In the genomic region with DNA sequence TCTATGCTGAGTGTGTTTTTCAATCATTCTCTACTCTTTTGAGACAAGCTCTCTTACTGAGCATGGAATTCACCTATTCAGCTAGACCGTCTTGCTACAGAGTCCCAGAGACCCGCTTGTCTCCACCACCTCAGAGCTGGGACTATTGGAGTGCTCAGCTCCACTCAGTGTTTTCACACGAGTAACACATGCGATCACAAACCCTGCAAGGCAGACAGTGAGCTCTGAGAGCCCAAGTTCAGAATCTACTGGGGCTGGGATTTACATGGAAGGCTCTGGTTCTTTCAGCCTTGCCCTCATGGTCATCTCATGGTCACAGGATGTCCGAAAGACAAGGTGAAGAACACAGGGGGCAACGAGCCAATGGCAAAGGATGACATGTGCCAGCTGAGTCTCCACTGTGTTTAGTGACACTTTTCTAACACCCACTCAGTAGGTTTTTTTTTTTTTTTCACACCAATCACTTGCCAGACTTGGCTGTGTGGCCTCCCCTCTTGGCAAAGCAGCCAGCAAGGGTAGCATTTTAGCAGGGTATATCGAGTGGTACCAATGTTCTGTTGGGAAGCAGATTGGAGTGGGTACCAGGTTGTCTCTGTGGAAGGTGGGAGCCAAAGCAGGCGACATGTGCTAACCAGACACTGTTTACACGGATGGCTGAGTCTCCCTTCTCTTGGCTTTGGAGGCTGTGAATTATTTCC, we compare ENCODE assay signal across 23 mouse cellular contexts. TPM values are rescaled to one million over a fixed set of nuclear protein-coding genes. Genes with fewer than 3 reads are reported as not detected.
DNase-seq lines count a peak whose midpoint lies in the region; ATAC-seq lines count a peak whose summit lies in the region.
"Had no signal": no experiment of that assay in that cellular context is flagged by ENCODE, and none has a peak within 500 bp of the region (broad histone marks: within the 10 kb centered on the region; RNA-seq: fewer than 3 reads in every experiment).

No protein-coding gene starts in this region.

- no peak overlapping the region; the same call in 1 of the 2 replicates for H3K27ac ChIP-seq in forebrain, embryonic 15.5 days (replicated peaks)
- H3K27ac ChIP-seq in forebrain, embryonic 10.5 days = no peak overlapping the region
- no peak overlapping the region for H3K27ac ChIP-seq in forebrain, embryonic 16.5 days (ENCODE audit: low read length)
- H3K27ac ChIP-seq: embryonic facial prominence, embryonic 12.5 days; kidney, embryonic 15.5 days; limb, embryonic 12.5 days; liver, embryonic 15.5 days had no signal

- ATAC-seq in forebrain, embryonic 15.5 days (replicated peaks) = peak; percentile 92
- peak; percentile 94 for ATAC-seq in forebrain, embryonic 16.5 days
- no peak for ATAC-seq in megakaryocyte progenitor cell, adult 5-6 weeks (replicated peaks; ENCODE audit: poor library complexity)

- intact Hi-C loops in left cerebral cortex, postnatal 4 days (cut with DNase I) = no loop called here
- intact Hi-C loops in left cerebral cortex, postnatal 36 days (cut with DNase I) = no loop called here

- 0 out of 2 replicates have a peak, but pooled peaks cover 8% of the 10 kb centered on the region for H3K27me3 ChIP-seq in forebrain, embryonic 15.5 days
- H3K27me3 ChIP-seq in forebrain, embryonic 10.5 days (ENCODE audit: poor library complexity, severe bottlenecking) = no peaks in the 10 kb centered on the region
- H3K27me3 ChIP-seq in forebrain, embryonic 16.5 days (replicated peaks; ENCODE audit: control insufficient read depth, insufficient read depth, low read length) = no peaks in the 10 kb centered on the region
- H3K27me3 ChIP-seq: embryonic facial prominence, embryonic 12.5 days; limb, embryonic 12.5 days; liver, embryonic 15.5 days had no signal

- no peak overlapping the region for H3K9ac ChIP-seq in forebrain, embryonic 15.5 days (replicated peaks)
- H3K9ac ChIP-seq in forebrain, embryonic 16.5 days (replicated peaks; ENCODE audit: low read depth, low read length) = no peak overlapping the region
- H3K9ac ChIP-seq: embryonic facial prominence, embryonic 12.5 days; kidney, embryonic 15.5 days; limb, embryonic 12.5 days; liver, embryonic 15.5 days had no signal

- no peaks in the 10 kb centered on the region for H3K9me3 ChIP-seq in forebrain, embryonic 15.5 days
- H3K9me3 ChIP-seq in forebrain, embryonic 10.5 days = no peaks in the 10 kb centered on the region
- peaks cover 5% of the 10 kb centered on the region; the same call in 1 of the 2 replicates for H3K9me3 ChIP-seq in forebrain, embryonic 16.5 days (ENCODE audit: control insufficient read depth, low read length)
- H3K9me3 ChIP-seq: embryonic facial prominence, embryonic 12.5 days; kidney, embryonic 15.5 days; limb, embryonic 12.5 days; liver, embryonic 15.5 days had no signal

- no peak for DNase-seq in forebrain, embryonic 10.5 days (ENCODE audit: extremely low spot score, low spot score)
- DNase-seq in left cerebral cortex, postnatal 4 days = peak; percentile 63
- DNase-seq in left cerebral cortex, postnatal 36 days (ENCODE audit: low spot score in 2 of 2) = no peak
- DNase-seq in layer of hippocampus, postnatal 10 days (ENCODE audit: low spot score in 2 of 2) = peak; percentile 40 to 53
- DNase-seq: adrenal gland, adult 8-10 months; heart, postnatal 14 days; lung, postnatal 10 days; retina, postnatal 1 day had no signal

- no peak overlapping the region for H3K4me3 ChIP-seq in forebrain, embryonic 15.5 days
- H3K4me3 ChIP-seq in forebrain, embryonic 10.5 days = no peak overlapping the region
- no peak overlapping the region for H3K4me3 ChIP-seq in forebrain, embryonic 16.5 days (replicated peaks; ENCODE audit: low read length)
- H3K4me3 ChIP-seq: embryonic facial prominence, embryonic 12.5 days; kidney, embryonic 15.5 days; limb, embryonic 12.5 days; liver, embryonic 15.5 days had no signal

- no peak overlapping the region for H3K4me2 ChIP-seq in forebrain, embryonic 15.5 days (replicated peaks)
- no peak overlapping the region for H3K4me2 ChIP-seq in forebrain, embryonic 16.5 days (ENCODE audit: low read length)
- H3K4me2 ChIP-seq: embryonic facial prominence, embryonic 12.5 days; kidney, embryonic 15.5 days; limb, embryonic 12.5 days; liver, embryonic 15.5 days had no signal

- H3K4me1 ChIP-seq in forebrain, embryonic 15.5 days = peaks cover 24% of the 10 kb centered on the region
- peaks cover 22% of the 10 kb centered on the region for H3K4me1 ChIP-seq in forebrain, embryonic 10.5 days
- H3K4me1 ChIP-seq in forebrain, embryonic 16.5 days (replicated peaks; ENCODE audit: control insufficient read depth, insufficient read depth, low read length) = peaks cover 23% of the 10 kb centered on the region
- H3K4me1 ChIP-seq: liver, embryonic 15.5 days had no signal

- no peaks in the 10 kb centered on the region for H3K36me3 ChIP-seq in forebrain, embryonic 15.5 days
- no peaks in the 10 kb centered on the region for H3K36me3 ChIP-seq in forebrain, embryonic 10.5 days (replicated peaks)
- H3K36me3 ChIP-seq in forebrain, embryonic 16.5 days (ENCODE audit: control insufficient read depth, insufficient read depth) = no peaks in the 10 kb centered on the region
- H3K36me3 ChIP-seq: embryonic facial prominence, embryonic 12.5 days; G1E; kidney, embryonic 15.5 days; limb, embryonic 12.5 days; liver, embryonic 15.5 days had no signal

- 52% methylated on average over 9 of the region's 9 CpGs for WGBS in forebrain, embryonic 15.5 days
- 89% methylated on average over 9 of the region's 9 CpGs for WGBS in forebrain, embryonic 10.5 days
- 51% methylated on average over 9 of the region's 9 CpGs for WGBS in forebrain, embryonic 16.5 days

RNA-seq across cellular contexts. Expression of a gene that starts 51.2 kb away (rescaled TPM):
- polyA plus RNA-seq in forebrain, embryonic 15.5 days (2015; fragmentation: Nextera tagmentation; extraction: Ambion mirVana) = not detected in 2 replicates
- polyA plus RNA-seq in forebrain, embryonic 10.5 days (2016; fragmentation: Nextera tagmentation; extraction: Ambion mirVana) = not detected in 2 replicates
- not detected for total RNA-seq in left cerebral cortex, postnatal 4 days (2021)
- not detected for total RNA-seq in left cerebral cortex, postnatal 36 days (2021)
- polyA plus RNA-seq in forebrain, embryonic 16.5 days (2015; fragmentation: Nextera tagmentation; extraction: Ambion mirVana) = not detected in 2 replicates
- not detected for total RNA-seq in layer of hippocampus, postnatal 10 days (2021)
- 0.90 and 1.4 TPM in 2 replicates for total RNA-seq in megakaryocyte progenitor cell, adult 5-6 weeks (2015)
- 0.61 TPM in 1 of 2 replicates, not detected in the other for total RNA-seq in megakaryocyte progenitor cell, adult 5-6 weeks (2017)
- total RNA-seq: adrenal gland, adult 8-10 months; common myeloid progenitor, adult 5-6 weeks; gastrocnemius, adult 8-10 months; heart, adult 8-10 months; heart, postnatal 14 days; layer of hippocampus, postnatal 36 days; megakaryocyte-erythroid progenitor cell, adult 5-6 weeks; neutrophil, adult 5-6 weeks had no signal
- polyA plus RNA-seq: embryonic facial prominence, embryonic 12.5 days; G1E; intestine, embryonic 14.5 days; kidney, embryonic 15.5 days; limb, embryonic 12.5 days; liver, embryonic 15.5 days had no signal

Comparison
In these comparisons a context has a peak if more than half of its experiments do, and no peak if none do; other contexts are left out.
1. DNase-seq: peak in left cerebral cortex, postnatal 4 days (single experiment) and layer of hippocampus, postnatal 10 days (2 of 2); none in forebrain, embryonic 10.5 days (single experiment) and left cerebral cortex, postnatal 36 days (0 of 2).